11 mouse cellular contexts compared by ENCODE assay signal in the genomic region with DNA sequence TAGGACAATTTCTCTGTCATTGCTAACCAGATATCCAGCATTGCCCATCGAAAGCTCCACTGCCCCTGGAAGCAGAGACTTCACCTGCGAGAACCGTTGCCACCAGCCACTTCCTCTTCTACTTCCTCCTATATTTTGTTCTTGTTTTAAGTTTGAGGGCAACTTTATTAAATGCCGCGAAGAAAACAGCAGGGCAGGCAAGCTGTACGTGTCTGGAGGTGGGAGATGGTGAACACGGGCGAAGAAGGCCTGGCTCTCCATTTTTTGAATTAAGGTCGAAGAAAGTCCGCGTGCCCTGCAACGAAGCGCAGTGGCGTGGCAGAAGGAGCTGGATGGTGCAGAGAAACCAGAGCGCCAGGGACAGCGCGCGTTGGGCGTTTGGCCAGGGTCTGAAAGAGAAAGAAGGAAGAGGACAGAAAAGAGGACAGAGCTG. TPM values are rescaled to one million over a fixed set of nuclear protein-coding genes. Genes with fewer than 3 reads are reported as not detected.
DNase-seq lines count a peak whose midpoint lies in the region; ATAC-seq and TF ChIP-seq lines count a peak whose summit lies in the region.
"Had no signal": no experiment of that assay in that cellular context is flagged by ENCODE, and none has a peak within 500 bp of the region (broad histone marks: within the 10 kb centered on the region; RNA-seq: fewer than 3 reads in every experiment).

No protein-coding gene starts in this region.

- H3K4me2 ChIP-seq in heart, embryonic 11.5 days: no peak overlapping the region
- H3K4me2 ChIP-seq: neural tube, embryonic 12.5 days had no signal

- no peaks in the 10 kb centered on the region for H3K27me3 ChIP-seq in heart, embryonic 11.5 days (ENCODE audit: control insufficient read depth, insufficient read depth, low read length)
- H3K27me3 ChIP-seq: neural tube, embryonic 12.5 days had no signal

- 84% methylated on average over 19 of the region's 19 CpGs for WGBS in heart, embryonic 11.5 days (ENCODE audit: insufficient replicate concordance)

- H3K27ac ChIP-seq in gastrocnemius, adult 2 months: peak overlapping the region; percentile 35
- no peak overlapping the region for H3K27ac ChIP-seq in heart, embryonic 11.5 days (ENCODE audit: low read depth, low read length)
- H3K27ac ChIP-seq: neural tube, embryonic 12.5 days had no signal

- DNase-seq in gastrocnemius, adult 2 months: peak; percentile 29
- no peak for DNase-seq in gastrocnemius, postnatal 10 days
- peak; percentile 48 for DNase-seq in CD4-positive, CD25-positive, alpha-beta regulatory T cell, adult 2 months (ENCODE audit: low read depth, low spot score)
- peak; percentile 63 for DNase-seq in naive thymus-derived CD4-positive, alpha-beta T cell, adult 2 months (ENCODE audit: low read depth)
- no peak for DNase-seq in cerebellum, adult 18-20 months
- no peak for DNase-seq in urinary bladder, adult 18-20 months (ENCODE audit: low spot score in 2 of 2)
- DNase-seq: heart, postnatal 4 days; lung, postnatal 14 days had no signal

- intact Hi-C loops in gastrocnemius, adult 2 months (cut with DNase I): no loop called here

- no peak overlapping the region for H3K4me3 ChIP-seq in gastrocnemius, adult 2 months
- H3K4me3 ChIP-seq in heart, embryonic 11.5 days (ENCODE audit: low read depth, low read length): no peak overlapping the region
- H3K4me3 ChIP-seq: neural tube, embryonic 12.5 days had no signal

- H3K9me3 ChIP-seq in heart, embryonic 11.5 days (replicated peaks; ENCODE audit: control insufficient read depth, low read length): no peaks in the 10 kb centered on the region
- H3K9me3 ChIP-seq: neural tube, embryonic 12.5 days had no signal

- ATAC-seq in erythroid progenitor cell, adult 5-6 weeks (replicated peaks; ENCODE audit: low FRiP score, poor library complexity, severe bottlenecking): peak; percentile 67
- ATAC-seq in heart, embryonic 11.5 days (replicated peaks; ENCODE audit: insufficient number of reproducible peaks, low FRiP score, low TSS enrichment): no peak

- peaks cover 4% of the 10 kb centered on the region; the same call in 1 of the 2 replicates for H3K4me1 ChIP-seq in heart, embryonic 11.5 days (ENCODE audit: control insufficient read depth, insufficient read depth, low read length)

- no peak overlapping the region for H3K9ac ChIP-seq in heart, embryonic 11.5 days (ENCODE audit: low read depth, low read length)
- H3K9ac ChIP-seq: neural tube, embryonic 12.5 days had no signal

- H3K36me3 ChIP-seq in heart, embryonic 11.5 days (ENCODE audit: control insufficient read depth, insufficient read depth, low read length): no peaks in the 10 kb centered on the region
- H3K36me3 ChIP-seq: neural tube, embryonic 12.5 days had no signal

- no peak for TF ChIP-seq CTCF in gastrocnemius, adult 2 months (IDR thresholded peaks at IDR 0.05)

RNA-seq across cellular contexts. Expression of a gene that starts 6.6 kb away (rescaled TPM):
- total RNA-seq in gastrocnemius, adult 2 months (2021): 10 to 100 TPM; 58.9 to 63.4 TPM
- 10 to 100 TPM; 50.2 to 51.4 TPM for total RNA-seq in gastrocnemius, postnatal 10 days (2021)
- total RNA-seq in erythroid progenitor cell, adult 5-6 weeks (2015; ENCODE audit: low replicate concordance): 54.8 and 64.1 TPM in 2 replicates
- 60.8 and 64.2 TPM in 2 replicates for total RNA-seq in erythroid progenitor cell, adult 5-6 weeks (2017; ENCODE audit: low replicate concordance)
- polyA plus RNA-seq in heart, embryonic 11.5 days (2014; fragmentation: Nextera tagmentation; extraction: Ambion mirVana): 34.8 and 39.8 TPM in 2 replicates

RNA-seq across cellular contexts. Expression of a gene that starts 25.1 kb away (rescaled TPM):
- total RNA-seq in gastrocnemius, adult 2 months (2021): 100 to 1,000 TPM; 215 to 256 TPM
- 100 to 1,000 TPM; 419 to 459 TPM for total RNA-seq in gastrocnemius, postnatal 10 days (2021)
- total RNA-seq in erythroid progenitor cell, adult 5-6 weeks (2015; ENCODE audit: low replicate concordance): 337 and 379 TPM in 2 replicates
- 133 and 171 TPM in 2 replicates for total RNA-seq in erythroid progenitor cell, adult 5-6 weeks (2017; ENCODE audit: low replicate concordance)
- 287 and 345 TPM in 2 replicates for polyA plus RNA-seq in heart, embryonic 11.5 days (2014; fragmentation: Nextera tagmentation; extraction: Ambion mirVana)

RNA-seq across cellular contexts. Expression of a gene that starts 41.1 kb away (rescaled TPM):
- total RNA-seq in gastrocnemius, adult 2 months (2021): 10 to 100 TPM; 23.3 to 28.5 TPM
- 10 to 100 TPM; 22.0 to 23.5 TPM for total RNA-seq in gastrocnemius, postnatal 10 days (2021)
- total RNA-seq in erythroid progenitor cell, adult 5-6 weeks (2015; ENCODE audit: low replicate concordance): 85.8 and 92.6 TPM in 2 replicates
- 78.3 and 100 TPM in 2 replicates for total RNA-seq in erythroid progenitor cell, adult 5-6 weeks (2017; ENCODE audit: low replicate concordance)
- polyA plus RNA-seq in heart, embryonic 11.5 days (2014; fragmentation: Nextera tagmentation; extraction: Ambion mirVana): 46.0 and 51.9 TPM in 2 replicates

RNA-seq across cellular contexts. Expression of a gene that starts 55.7 kb away (rescaled TPM):
- total RNA-seq in gastrocnemius, adult 2 months (2021): 10 to 100 TPM; 25.6 to 30.4 TPM
- 10 to 100 TPM; 31.4 to 35.0 TPM for total RNA-seq in gastrocnemius, postnatal 10 days (2021)
- total RNA-seq in erythroid progenitor cell, adult 5-6 weeks (2015; ENCODE audit: low replicate concordance): 16.3 and 18.7 TPM in 2 replicates
- 6.3 and 12.9 TPM in 2 replicates for total RNA-seq in erythroid progenitor cell, adult 5-6 weeks (2017; ENCODE audit: low replicate concordance)
- polyA plus RNA-seq in heart, embryonic 11.5 days (2014; fragmentation: Nextera tagmentation; extraction: Ambion mirVana): 68.6 and 71.5 TPM in 2 replicates

Comparison
In these comparisons a context has a peak if more than half of its experiments do, and no peak if none do; other contexts are left out.
1. DNase-seq: peak in gastrocnemius, adult 2 months (single experiment), CD4-positive, CD25-positive, alpha-beta regulatory T cell, adult 2 months (single experiment) and naive thymus-derived CD4-positive, alpha-beta T cell, adult 2 months (single experiment); none in gastrocnemius, postnatal 10 days (single experiment), cerebellum, adult 18-20 months (0 of 2) and urinary bladder, adult 18-20 months (0 of 2).